ENCODE assay signal across 11 mouse cellular contexts in genomic region chr14:32463211-32464040, GRCm38 (mm10). TPM values are rescaled to one million over a fixed set of nuclear protein-coding genes. Genes with fewer than 3 reads are reported as not detected.
A peak's percentile ranks its signal among the peaks of the same experiment; 100 is the strongest.
DNase-seq lines count a peak whose midpoint lies in the region; ATAC-seq and TF ChIP-seq lines count a peak whose summit lies in the region.
"Had no signal": no experiment of that assay in that cellular context is flagged by ENCODE, and none has a peak within 500 bp of the region (broad histone marks: within the 10 kb centered on the region; RNA-seq: fewer than 3 reads in every experiment).

No protein-coding gene starts in this region.

- peaks cover 5% of the 10 kb centered on the region; the same call in 1 of the 2 replicates for H3K4me1 ChIP-seq in cerebellum, adult 2 months (ENCODE audit: control insufficient read depth, insufficient read depth, low read length)
- peaks cover 34% of the 10 kb centered on the region for H3K4me1 ChIP-seq in hindbrain, embryonic 10.5 days (replicated peaks)
- peaks cover 31% of the 10 kb centered on the region for H3K4me1 ChIP-seq in midbrain, embryonic 13.5 days (replicated peaks)

- TF ChIP-seq POLR2A in cerebellum, adult 2 months (IDR thresholded peaks at IDR 0.05; ENCODE audit: borderline replicate concordance, insufficient read depth, low read length) = no peak

- H3K4me3 ChIP-seq in cerebellum, adult 2 months (replicated peaks; ENCODE audit: insufficient read depth, low read depth, low read length) = no peak overlapping the region
- peak overlapping the region; percentile 51 for H3K4me3 ChIP-seq in hindbrain, embryonic 10.5 days
- H3K4me3 ChIP-seq in midbrain, embryonic 13.5 days (replicated peaks) = peak overlapping the region; percentile 44
- H3K4me3 ChIP-seq: heart, adult 2 months had no signal

- 3% methylated on average over 74 of the region's 74 CpGs for WGBS in cerebellum, adult 2 months
- 4% methylated on average over 74 of the region's 74 CpGs for WGBS in hindbrain, embryonic 10.5 days
- WGBS in midbrain, embryonic 13.5 days = 4% methylated on average over 74 of the region's 74 CpGs

- 0 out of 2 replicates have a peak overlapping the region, but pooled peaks have one; percentile 0 for H3K9ac ChIP-seq in midbrain, embryonic 13.5 days (replicated peaks)

- H3K4me2 ChIP-seq in midbrain, embryonic 13.5 days (replicated peaks) = peak overlapping the region; percentile 69

- H3K36me3 ChIP-seq in hindbrain, embryonic 10.5 days = no peaks in the 10 kb centered on the region
- H3K36me3 ChIP-seq in midbrain, embryonic 13.5 days = no peaks in the 10 kb centered on the region

- no peak overlapping the region for H3K27ac ChIP-seq in cerebellum, adult 2 months (ENCODE audit: insufficient read depth, low read length)
- H3K27ac ChIP-seq in hindbrain, embryonic 10.5 days = no peak overlapping the region
- no peak overlapping the region for H3K27ac ChIP-seq in midbrain, embryonic 13.5 days
- H3K27ac ChIP-seq: heart, adult 2 months had no signal

- H3K9me3 ChIP-seq in hindbrain, embryonic 10.5 days = no peaks in the 10 kb centered on the region
- no peaks in the 10 kb centered on the region for H3K9me3 ChIP-seq in midbrain, embryonic 13.5 days

- H3K27me3 ChIP-seq in cerebellum, adult 2 months (ENCODE audit: control insufficient read depth, insufficient read depth, low read length) = peaks cover 6% of the 10 kb centered on the region; the same call in 1 of the 2 replicates
- peaks cover 100% of the 10 kb centered on the region for H3K27me3 ChIP-seq in hindbrain, embryonic 10.5 days (ENCODE audit: insufficient read depth, poor library complexity, severe bottlenecking)
- peaks cover 98% of the 10 kb centered on the region for H3K27me3 ChIP-seq in midbrain, embryonic 13.5 days

- DNase-seq in cerebellum, postnatal 10 days = peak; percentile 39 to 40
- DNase-seq in cerebellum, adult 2 months = no peak
- DNase-seq in ZHBTc4 (ENCODE audit: low read depth, low spot score) = peak; percentile 60
- peak; percentile 34 for DNase-seq in hindbrain, embryonic 10.5 days (ENCODE audit: low spot score)
- DNase-seq in left cerebral cortex, adult 9 months (ENCODE audit: low spot score in 2 of 2) = no peak
- DNase-seq in thymus, postnatal 25 days = no peak
- DNase-seq in left cerebral cortex, adult 8-10 months (ENCODE audit: low spot score in 2 of 2) = no peak
- DNase-seq: cerebellum, postnatal 36 days; heart, adult 2 months had no signal

- peak; percentile 9; the same call in 1 of the 2 replicates for ATAC-seq in midbrain, embryonic 13.5 days

- no peak for TF ChIP-seq CTCF in cerebellum, adult 2 months (IDR thresholded peaks at IDR 0.05; ENCODE audit: borderline replicate concordance, insufficient read depth, low read depth, low read length)

RNA-seq across cellular contexts. Expression of gene Slc18a3, which starts 1.2 kb away (rescaled TPM):
- 11.7 and 14.3 TPM in 2 replicates for polyA plus RNA-seq in cerebellum, adult 2 months (2012; rRNA removed)
- polyA plus RNA-seq in hindbrain, embryonic 10.5 days (2016; fragmentation: Nextera tagmentation; extraction: Ambion mirVana) = 2.8 and 12.0 TPM in 2 replicates
- polyA plus RNA-seq in midbrain, embryonic 13.5 days (2015; fragmentation: Nextera tagmentation; extraction: Ambion mirVana) = 1.4 and 1.5 TPM in 2 replicates
- 1 to 10 TPM; 2.7 to 3.9 (median 3.1) TPM for total RNA-seq in left cerebral cortex, adult 8-10 months (2022)
- total RNA-seq: layer of hippocampus, adult 18-20 months had no signal

RNA-seq across cellular contexts. Expression of gene Chat, which starts 2.4 kb away (rescaled TPM):
- 6.8 and 7.8 TPM in 2 replicates for polyA plus RNA-seq in cerebellum, adult 2 months (2012; rRNA removed)
- 0.19 and 1.1 TPM in 2 replicates for polyA plus RNA-seq in hindbrain, embryonic 10.5 days (2016; fragmentation: Nextera tagmentation; extraction: Ambion mirVana)
- polyA plus RNA-seq in midbrain, embryonic 13.5 days (2015; fragmentation: Nextera tagmentation; extraction: Ambion mirVana) = 0.40 and 0.44 TPM in 2 replicates
- total RNA-seq in left cerebral cortex, adult 8-10 months (2022) = 1 to 10 TPM; 4.3 to 4.7 (median 4.4) TPM
- total RNA-seq: heart, adult 2 months; layer of hippocampus, adult 18-20 months had no signal

RNA-seq across cellular contexts. Expression of gene Ercc6, which starts 49.9 kb away (rescaled TPM):
- polyA plus RNA-seq in cerebellum, adult 2 months (2012; rRNA removed) = 8.8 and 9.7 TPM in 2 replicates
- 28.9 and 30.4 TPM in 2 replicates for polyA plus RNA-seq in hindbrain, embryonic 10.5 days (2016; fragmentation: Nextera tagmentation; extraction: Ambion mirVana)
- 32.4 and 33.8 TPM in 2 replicates for polyA plus RNA-seq in midbrain, embryonic 13.5 days (2015; fragmentation: Nextera tagmentation; extraction: Ambion mirVana)
- 10 to 100 TPM; 18.4 to 20.7 (median 19.3) TPM for total RNA-seq in left cerebral cortex, adult 8-10 months (2022)

Comparison
In these comparisons a context has a peak if more than half of its experiments do, and no peak if none do; other contexts are left out.
1. DNase-seq: peak in cerebellum, postnatal 10 days (2 of 2), ZHBTc4 (single experiment) and hindbrain, embryonic 10.5 days (single experiment); none in cerebellum, adult 2 months (0 of 2), left cerebral cortex, adult 9 months (0 of 2), thymus, postnatal 25 days (single experiment) and left cerebral cortex, adult 8-10 months (0 of 2).